Mouse (Mus musculus) heart, embryonic 13.5 days (tissue): ENCODE measurements around the gene Ogfod1. TPM values are rescaled to one million over a fixed set of nuclear protein-coding genes. Genes with fewer than 3 reads are reported as not detected.
A peak's percentile ranks its signal among the peaks of the same experiment; 100 is the strongest.

Experiments
- ATAC-seq: fragments of 200-750 bp; cut with Nextera tagmentation; 2 replicates; pipeline ENCODE4 v1.8.0; 2017; ENCODE audit warnings: moderate TSS enrichment; ENCODE audit not compliant: insufficient number of reproducible peaks, low FRiP score, low TSS enrichment; ENCODE audit errors: extremely low read depth
- H3K27ac ChIP-seq: fragments of 300-500 bp; sonication (generic); replicated peaks from 2 replicates; pipeline ENCODE4 v1.5.1; 2015; ENCODE audit warnings: moderate library complexity, mild to moderate bottlenecking, inconsistent platforms
- H3K27me3 ChIP-seq: fragments of 300-500 bp; sonication (generic); replicated peaks from 2 replicates; pipeline ENCODE4 v1.6.1; 2015; ENCODE audit warnings: mild to moderate bottlenecking, inconsistent platforms
- H3K36me3 ChIP-seq: fragments of 300-500 bp; sonication (generic); 2 replicates; pipeline ENCODE4 v1.6.1; 2015; ENCODE audit warnings: mild to moderate bottlenecking, inconsistent platforms
- H3K4me1 ChIP-seq: fragments of 300-500 bp; sonication (generic); 2 replicates; pipeline ENCODE4 v1.6.1; 2015; ENCODE audit warnings: inconsistent platforms
- H3K4me2 ChIP-seq: fragments of 300-500 bp; sonication (generic); 2 replicates; pipeline ENCODE4 v1.6.1; 2015; ENCODE audit warnings: inconsistent platforms, mild to moderate bottlenecking, moderate library complexity
- H3K4me3 ChIP-seq: fragments of 300-500 bp; sonication (generic); 2 replicates; pipeline ENCODE4 v1.5.1; 2015; ENCODE audit warnings: moderate library complexity, mild to moderate bottlenecking, inconsistent platforms
- H3K9ac ChIP-seq: fragments of 300-500 bp; sonication (generic); 2 replicates; pipeline ENCODE4 v1.6.1; 2015; ENCODE audit warnings: inconsistent platforms, mild to moderate bottlenecking, moderate library complexity
- H3K9me3 ChIP-seq: fragments of 300-500 bp; sonication (generic); 2 replicates; pipeline ENCODE4 v1.6.1; 2016; ENCODE audit warnings: inconsistent platforms
- WGBS: fragments of 180-500 bp; shearing (Covaris S2); methylation state at CpG from one replicate; pipeline ENCODE4 v1.1.7; 2015; ENCODE audit warnings: mixed read lengths; 5-methylcytosine and 5-hydroxymethylcytosine counted together
- polyA plus RNA-seq: library from polyadenylated mRNA; unstranded; fragments of >200 nt; fragmentation: Nextera tagmentation; extraction: Ambion mirVana; gene quantifications from 2 replicates; pipeline ENCODE4 v1.2.1, GENCODE M21; 2015

Ogfod1 gene
- polyA plus RNA-seq, result 9.2 TPM in 2 replicates

- ATAC-seq, result peak; percentile 97
- WGBS, result under 1% methylated on average over 34 of the region's 41 CpGs
Observed at GRCm38 (mm10) chr8:94036944-94037524, at the start of gene Ogfod1, which contains the start of gene Nudt21. Gene Ogfod1, plus strand, starts transcription at chr8:94037198. Gene Nudt21, minus strand, starts transcription at chr8:94037031.

GRCm38 (mm10) chr8:93989739-93990138 is 47.3 kb upstream of the Ogfod1 start:
- no peak overlapping the region for H3K9ac ChIP-seq

More at GRCm38 (mm10) chr8:94036944-94037524, at the start of gene Ogfod1, which contains the start of gene Nudt21:
- Histone ChIP-seq H3K4me1 (peaks cover 42% of the 10 kb centered on the region), H3K27ac (peak within 1 kb of the TSS; percentile 84), H3K36me3 (peaks cover 10% of the 10 kb centered on the region), H3K4me2 (peak within 1 kb of the TSS; percentile 94), H3K9ac (peak within 1 kb of the TSS; percentile 86), H3K27me3 (no peaks in the 10 kb centered on the region), H3K4me3 (peak within 1 kb of the TSS; percentile 87), H3K9me3 (no peaks in the 10 kb centered on the region)

DNA sequence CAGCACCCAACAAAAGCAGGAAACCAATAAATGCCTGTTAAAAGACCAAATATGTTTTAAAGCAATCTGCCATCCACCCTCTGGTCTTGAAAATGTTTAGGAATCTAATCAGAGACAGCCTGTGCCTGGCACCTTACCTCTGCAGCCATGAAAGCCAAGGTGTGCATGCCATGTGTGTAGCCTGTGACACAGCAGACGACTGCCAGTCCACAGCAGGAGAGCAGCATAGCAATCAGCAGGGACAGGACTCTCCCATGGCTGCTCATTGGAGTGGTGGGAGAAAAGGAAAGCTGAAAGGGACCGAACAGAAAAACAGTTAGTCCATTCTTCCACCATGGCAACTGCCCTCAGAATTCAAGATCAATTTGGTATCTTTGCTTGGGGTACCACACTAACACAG is 38.0 kb upstream of the Ogfod1 start:
- peaks cover 74% of the 10 kb centered on the region for H3K36me3 ChIP-seq
- no peak overlapping the region for H3K4me3 ChIP-seq
- 81% methylated on average over 2 of the region's 2 CpGs for WGBS
- no peak overlapping the region for H3K4me2 ChIP-seq
- H3K9ac ChIP-seq, result no peak overlapping the region
- ATAC-seq, result no peak
- no peaks in the 10 kb centered on the region for H3K9me3 ChIP-seq
- H3K4me1 ChIP-seq, result no peaks in the 10 kb centered on the region
- no peak overlapping the region for H3K27ac ChIP-seq
- H3K27me3 ChIP-seq, result no peaks in the 10 kb centered on the region

More at GRCm38 (mm10) chr8:93989739-93990138, 47.3 kb upstream of the Ogfod1 start:
- H3K4me3 ChIP-seq, result no peak overlapping the region
- WGBS, result 93% methylated on average over 4 of the region's 4 CpGs
- no peaks in the 10 kb centered on the region for H3K4me1 ChIP-seq
- no peak for ATAC-seq
- no peak overlapping the region for H3K27ac ChIP-seq
- peaks cover 79% of the 10 kb centered on the region for H3K36me3 ChIP-seq
- no peak overlapping the region for H3K4me2 ChIP-seq
- no peaks in the 10 kb centered on the region for H3K27me3 ChIP-seq
- H3K9me3 ChIP-seq, result peaks cover 10% of the 10 kb centered on the region; the same call in 1 of the 2 replicates

GRCm38 (mm10) chr8:94004139-94004538 is 32.9 kb upstream of the Ogfod1 start:
- no peak for ATAC-seq
- 86% methylated on average over 9 of the region's 9 CpGs for WGBS
- no peak overlapping the region for H3K27ac ChIP-seq
- no peak overlapping the region for H3K4me3 ChIP-seq
- peaks cover 55% of the 10 kb centered on the region for H3K36me3 ChIP-seq
- peaks cover 6% of the 10 kb centered on the region for H3K4me1 ChIP-seq
- no peaks in the 10 kb centered on the region for H3K9me3 ChIP-seq
- no peak overlapping the region for H3K9ac ChIP-seq
- no peak overlapping the region for H3K4me2 ChIP-seq
- no peaks in the 10 kb centered on the region for H3K27me3 ChIP-seq

GRCm38 (mm10) chr8:94009243-94009845 is 27.7 kb upstream of the Ogfod1 start:
- WGBS, result 45% methylated on average over 15 of the region's 15 CpGs

DNA sequence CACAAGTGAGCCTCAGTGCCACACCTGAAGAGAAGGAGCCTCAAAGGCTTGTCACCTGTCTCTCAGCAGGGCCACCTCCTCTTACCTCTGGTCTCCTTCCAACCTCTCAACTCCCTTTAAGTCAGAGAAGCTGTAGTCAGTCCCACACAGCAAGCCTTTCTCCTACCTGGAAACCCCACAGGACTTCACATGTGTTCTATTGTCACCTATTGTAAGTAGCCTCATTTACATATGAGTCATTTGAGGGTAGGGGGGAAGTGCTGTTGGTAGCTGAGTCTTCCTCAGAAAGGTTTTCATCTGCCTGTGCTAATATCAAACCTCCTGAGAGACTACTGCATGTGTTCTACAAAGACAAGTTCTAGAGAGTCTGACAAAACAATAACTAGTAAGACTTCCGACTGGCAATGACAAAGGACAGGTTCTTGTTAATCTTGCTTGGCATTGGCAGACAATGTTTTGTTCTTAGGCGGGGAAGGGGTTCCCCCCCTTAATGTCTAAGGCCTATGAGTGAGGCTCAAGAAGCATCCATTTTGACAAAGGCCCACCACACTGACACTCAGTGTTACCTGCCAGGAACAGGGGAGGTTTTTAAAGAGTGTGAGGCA is 26.8 kb upstream of the Ogfod1 start:
- no peak for ATAC-seq
- peak overlapping the region; percentile 78 for H3K4me3 ChIP-seq
- WGBS, result 53% methylated on average over 2 of the region's 2 CpGs
- peaks cover 37% of the 10 kb centered on the region for H3K4me1 ChIP-seq
- H3K27ac ChIP-seq, result no peak overlapping the region
- H3K36me3 ChIP-seq, result peaks cover 8% of the 10 kb centered on the region
- peak overlapping the region; percentile 92 for H3K4me2 ChIP-seq
- H3K9me3 ChIP-seq, result no peaks in the 10 kb centered on the region
- no peak overlapping the region for H3K9ac ChIP-seq
- no peaks in the 10 kb centered on the region for H3K27me3 ChIP-seq

More at GRCm38 (mm10) chr8:94009243-94009845, 27.7 kb upstream of the Ogfod1 start:
- H3K27ac ChIP-seq, result no peak overlapping the region
- ATAC-seq, result no peak
- H3K9ac ChIP-seq, result peak overlapping the region; percentile 69
- H3K9me3 ChIP-seq, result no peaks in the 10 kb centered on the region
- H3K4me3 ChIP-seq, result no peak overlapping the region; the same call in 1 of the 2 replicates
- H3K27me3 ChIP-seq, result no peaks in the 10 kb centered on the region
- peaks cover 9% of the 10 kb centered on the region for H3K36me3 ChIP-seq
- peaks cover 37% of the 10 kb centered on the region for H3K4me1 ChIP-seq
- peak overlapping the region; percentile 92 for H3K4me2 ChIP-seq

DNA sequence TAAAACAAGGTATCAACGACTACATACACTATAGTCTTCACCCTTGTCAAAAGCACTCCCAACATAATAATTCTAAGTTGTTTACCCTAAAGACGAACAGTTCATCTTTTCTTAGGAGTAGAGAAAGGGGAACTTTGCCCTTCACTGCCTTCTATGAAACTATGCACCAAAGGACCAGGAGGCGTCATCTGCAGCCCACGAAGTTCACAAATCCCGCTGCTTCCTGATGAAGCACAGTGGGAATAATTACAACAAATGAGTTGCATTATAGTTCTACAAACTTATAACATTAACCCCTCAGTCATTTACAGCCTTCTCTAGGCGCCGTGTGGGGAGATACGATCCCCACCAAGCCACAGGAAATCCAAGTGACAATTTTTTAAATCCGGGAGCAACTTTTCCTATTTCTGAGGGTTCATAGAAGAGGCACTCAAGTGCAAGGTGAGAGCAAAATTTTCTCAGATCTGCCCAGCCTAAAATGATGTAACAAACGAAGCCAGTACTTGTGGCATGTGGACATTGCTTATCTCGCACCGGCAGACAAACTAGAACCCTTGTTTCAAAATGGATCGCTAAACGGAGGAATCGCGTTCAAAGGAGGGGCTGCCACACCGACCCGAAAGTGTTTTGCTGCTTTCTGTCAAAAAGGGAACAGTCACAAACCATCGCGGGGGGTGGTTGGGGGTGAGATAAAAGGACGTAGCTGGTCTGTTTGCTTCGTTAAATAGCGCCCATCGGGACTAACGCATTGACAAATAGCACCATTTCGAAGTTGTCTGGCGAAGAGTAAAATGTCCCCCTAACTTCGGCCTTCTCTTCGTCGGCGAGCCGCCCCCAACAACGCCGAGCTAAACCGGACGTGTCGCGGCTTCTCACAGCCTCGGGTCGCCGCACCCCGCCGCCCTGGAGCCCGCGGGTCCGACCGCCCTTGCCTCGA is 25.7 kb upstream of the Ogfod1 start:
- peak overlapping the region; percentile 78 for H3K4me3 ChIP-seq
- peaks cover 37% of the 10 kb centered on the region for H3K4me1 ChIP-seq
- H3K27ac ChIP-seq, result peak overlapping the region; percentile 92
- peak overlapping the region; percentile 98 for H3K9ac ChIP-seq
- H3K9me3 ChIP-seq, result no peaks in the 10 kb centered on the region
- H3K36me3 ChIP-seq, result peaks cover 8% of the 10 kb centered on the region
- no peak for ATAC-seq
- H3K4me2 ChIP-seq, result peak overlapping the region; percentile 92
- no peaks in the 10 kb centered on the region for H3K27me3 ChIP-seq
- WGBS, result 4% methylated on average over 48 of the region's 48 CpGs

- H3K4me3 ChIP-seq, result peak within 1 kb of the TSS; percentile 78
- peak; percentile 89 for ATAC-seq
- peak within 1 kb of the TSS; percentile 98 for H3K9ac ChIP-seq
- peak within 1 kb of the TSS; percentile 92 for H3K27ac ChIP-seq
- H3K27me3 ChIP-seq, result no peaks in the 10 kb centered on the region
- under 1% methylated on average over 117 of the region's 130 CpGs for WGBS
- H3K9me3 ChIP-seq, result no peaks in the 10 kb centered on the region
- H3K36me3 ChIP-seq, result peaks cover 7% of the 10 kb centered on the region; the same call in 1 of the 2 replicates
- H3K4me1 ChIP-seq, result peaks cover 37% of the 10 kb centered on the region
- H3K4me2 ChIP-seq, result peak within 1 kb of the TSS; percentile 92
Observed at GRCm38 (mm10) chr8:94012013-94012951, 24.7 kb upstream of the Ogfod1 start, which contains the start of gene Amfr. Gene Amfr, minus strand, starts transcription at chr8:94012842.

GRCm38 (mm10) chr8:94013026-94013612 is 23.9 kb upstream of the Ogfod1 start:
- ATAC-seq, result no peak
- Histone ChIP-seq H3K27me3 (no peaks in the 10 kb centered on the region), H3K9ac (peak overlapping the region; percentile 98), H3K36me3 (peaks cover 8% of the 10 kb centered on the region), H3K27ac (peak overlapping the region; percentile 92), H3K4me3 (peak overlapping the region; percentile 78), H3K4me1 (peaks cover 37% of the 10 kb centered on the region), H3K9me3 (no peaks in the 10 kb centered on the region), H3K4me2 (peak overlapping the region; percentile 92)
- 16% methylated on average over 7 of the region's 7 CpGs for WGBS

GRCm38 (mm10) chr8:94023916-94024315 is 13.1 kb upstream of the Ogfod1 start:
- no peak overlapping the region for H3K9ac ChIP-seq
- no peak overlapping the region for H3K27ac ChIP-seq
- H3K36me3 ChIP-seq, result peaks cover 90% of the 10 kb centered on the region
- no peaks in the 10 kb centered on the region for H3K9me3 ChIP-seq
- no peak for ATAC-seq
- H3K27me3 ChIP-seq, result no peaks in the 10 kb centered on the region
- no peaks in the 10 kb centered on the region for H3K4me1 ChIP-seq
- WGBS, result 92% methylated on average over 6 of the region's 6 CpGs
- H3K4me2 ChIP-seq, result no peak overlapping the region
- H3K4me3 ChIP-seq, result no peak overlapping the region
